Mouse (Mus musculus): ENCODE data around the gene Hnrnph2. TPM values are rescaled to one million over a fixed set of nuclear protein-coding genes. Genes with fewer than 3 reads are reported as not detected.

Gene Hnrnph2
- polyA plus RNA-seq, 1 experiment from 2014 or later = 76.6 TPM

GRCm38 (mm10) chrX:134647421-134647820 is 46.4 kb downstream of the Hnrnph2 start:
- WGBS (ENCODE audit: insufficient replicate concordance) = 34% methylated on average over 8 of the region's 8 CpGs
- no peak overlapping the region for H3K4me3 ChIP-seq (replicated peaks)
- H3K4me2 ChIP-seq = no peak overlapping the region
- H3K36me3 ChIP-seq (replicated peaks) = no peaks in the 10 kb centered on the region
- no peaks in the 10 kb centered on the region for H3K9me3 ChIP-seq (replicated peaks)
- H3K9ac ChIP-seq = no peak overlapping the region
- ATAC-seq (ENCODE audit: insufficient read depth) = no peak
- H3K27me3 ChIP-seq = no peaks in the 10 kb centered on the region
- no peak overlapping the region for H3K27ac ChIP-seq (replicated peaks)
- no peaks in the 10 kb centered on the region for H3K4me1 ChIP-seq (replicated peaks)

- no peaks in the 10 kb centered on the region for H3K36me3 ChIP-seq (replicated peaks)
- no peak for ATAC-seq (ENCODE audit: insufficient read depth)
- no peak overlapping the region for H3K4me2 ChIP-seq
- H3K4me1 ChIP-seq (replicated peaks) = no peaks in the 10 kb centered on the region
- H3K4me3 ChIP-seq (replicated peaks) = no peak overlapping the region
- no peaks in the 10 kb centered on the region for H3K27me3 ChIP-seq
- WGBS (ENCODE audit: insufficient replicate concordance) = 19% methylated on average over 11 of the region's 11 CpGs
- no peaks in the 10 kb centered on the region for H3K9me3 ChIP-seq (replicated peaks)
- H3K27ac ChIP-seq (replicated peaks) = no peak overlapping the region
- H3K9ac ChIP-seq = no peak overlapping the region
Observed at GRCm38 (mm10) chrX:134648031-134648692, 47.2 kb downstream of the Hnrnph2 start.

DNA sequence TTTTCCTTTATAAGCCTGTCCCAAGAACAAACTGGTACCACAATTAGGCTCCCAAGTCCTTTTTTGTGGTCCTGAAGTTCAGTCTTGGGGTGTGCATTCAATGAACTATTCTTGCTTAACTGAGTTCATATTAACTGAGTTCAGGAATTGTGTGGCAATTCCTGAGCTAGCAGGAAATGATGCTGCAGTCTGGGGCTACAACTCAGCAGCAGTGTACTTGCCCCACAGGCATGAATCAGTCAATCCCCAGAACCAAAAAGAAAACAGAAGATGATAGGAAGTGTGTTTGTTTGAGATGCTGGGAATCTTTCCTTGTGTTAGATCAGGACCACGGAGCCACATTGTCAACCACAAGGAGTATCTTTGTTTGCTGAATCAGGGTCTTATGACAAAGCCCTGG is 51.1 kb downstream of the Hnrnph2 start:
- no peak for ATAC-seq (ENCODE audit: insufficient read depth)
- H3K27ac ChIP-seq (replicated peaks) = no peak overlapping the region
- H3K9me3 ChIP-seq (replicated peaks) = no peaks in the 10 kb centered on the region
- no peaks in the 10 kb centered on the region for H3K27me3 ChIP-seq
- no peak overlapping the region for H3K4me3 ChIP-seq (replicated peaks)
- no peaks in the 10 kb centered on the region for H3K36me3 ChIP-seq (replicated peaks)
- no peak overlapping the region for H3K4me2 ChIP-seq
- WGBS (ENCODE audit: insufficient replicate concordance) = 17% methylated on average over 1 of the region's 1 CpGs
- no peaks in the 10 kb centered on the region for H3K4me1 ChIP-seq (replicated peaks)
- no peak overlapping the region for H3K9ac ChIP-seq

Other genes starting within 250 kb of the Hnrnph2 start
- gene Drp2, start 196.6 kb upstream of the Hnrnph2 start, polyA plus RNA-seq (2015; fragmentation: Nextera tagmentation; extraction: Ambion mirVana) = 0.09 and 0.15 TPM in 2 replicates
- not detected in 2 replicates for gene Taf7l, start 124.7 kb upstream of the Hnrnph2 start, polyA plus RNA-seq (2015; fragmentation: Nextera tagmentation; extraction: Ambion mirVana)
- 71.0 and 76.1 TPM in 2 replicates for gene Timm8a1, start 59.3 kb upstream of the Hnrnph2 start, polyA plus RNA-seq (2015; fragmentation: Nextera tagmentation; extraction: Ambion mirVana)
- 12.9 and 15.1 TPM in 2 replicates for gene Btk, start 17.6 kb upstream of the Hnrnph2 start, polyA plus RNA-seq (2015; fragmentation: Nextera tagmentation; extraction: Ambion mirVana)
- 193 and 254 TPM in 2 replicates for gene Rpl36a, start 15.5 kb upstream of the Hnrnph2 start, polyA plus RNA-seq (2015; fragmentation: Nextera tagmentation; extraction: Ambion mirVana)
- gene Gla, start 54 bp upstream of the Hnrnph2 start, polyA plus RNA-seq (2015; fragmentation: Nextera tagmentation; extraction: Ambion mirVana) = 3.3 and 5.0 TPM in 2 replicates
- gene Armcx4, start 85.3 kb downstream of the Hnrnph2 start, polyA plus RNA-seq (2015; fragmentation: Nextera tagmentation; extraction: Ambion mirVana) = 0.32 and 0.33 TPM in 2 replicates
- gene Armcx1, start 116.8 kb downstream of the Hnrnph2 start, polyA plus RNA-seq (2015; fragmentation: Nextera tagmentation; extraction: Ambion mirVana) = 4.9 and 5.7 TPM in 2 replicates
- gene Armcx6, start 150.2 kb downstream of the Hnrnph2 start, polyA plus RNA-seq (2015; fragmentation: Nextera tagmentation; extraction: Ambion mirVana) = 4.1 and 4.4 TPM in 2 replicates
- gene Armcx3, start 155.4 kb downstream of the Hnrnph2 start, polyA plus RNA-seq (2015; fragmentation: Nextera tagmentation; extraction: Ambion mirVana) = 16.9 and 18.1 TPM in 2 replicates
- 9.2 and 9.8 TPM in 2 replicates for gene Armcx2, start 208.0 kb downstream of the Hnrnph2 start, polyA plus RNA-seq (2015; fragmentation: Nextera tagmentation; extraction: Ambion mirVana)

Data from liver, embryonic 15.5 days (tissue).